Mouse (Mus musculus): Measurements from ENCODE around the gene Adamts16. TPM values are rescaled to one million over a fixed set of nuclear protein-coding genes. Genes with fewer than 3 reads are reported as not detected.

Adamts16 gene
- total RNA-seq, 4 experiments from 2014 or later: 0.09 to 0.43 (median 0.12) TPM; not detected in 1

- no peak for DNase-seq
Measured at GRCm38 (mm10) chr13:70832593-70833138, 8.9 kb downstream of the Adamts16 start.

GRCm38 (mm10) chr13:70831041-70831440, 10.6 kb downstream of the Adamts16 start:
- no peak for DNase-seq

GRCm38 (mm10) chr13:70827507-70827906, 14.1 kb downstream of the Adamts16 start:
- no peak for DNase-seq

GRCm38 (mm10) chr13:70825265-70825664, 16.3 kb downstream of the Adamts16 start:
- DNase-seq: no peak

GRCm38 (mm10) chr13:70823757-70824156, 17.9 kb downstream of the Adamts16 start:
- DNase-seq: no peak

- no peak for DNase-seq
Measured at GRCm38 (mm10) chr13:70818982-70819381, 22.6 kb downstream of the Adamts16 start.

- no peak for DNase-seq
Measured at GRCm38 (mm10) chr13:70814423-70814822, 27.2 kb downstream of the Adamts16 start.

- DNase-seq: no peak
Measured at GRCm38 (mm10) chr13:70805506-70805905, 36.1 kb downstream of the Adamts16 start.

- DNase-seq: no peak
Measured at GRCm38 (mm10) chr13:70802849-70803248, 38.8 kb downstream of the Adamts16 start.

GRCm38 (mm10) chr13:70799322-70799721, 42.3 kb downstream of the Adamts16 start:
- DNase-seq: no peak

- no peak for DNase-seq
Measured at GRCm38 (mm10) chr13:70798396-70798795, 43.2 kb downstream of the Adamts16 start.

- DNase-seq: no peak
Measured at GRCm38 (mm10) chr13:70794074-70794572, 47.5 kb downstream of the Adamts16 start.

GRCm38 (mm10) chr13:70793660-70794059, 48.0 kb downstream of the Adamts16 start:
- DNase-seq: no peak

- DNase-seq: no peak
Measured at GRCm38 (mm10) chr13:70792950-70793349, 48.7 kb downstream of the Adamts16 start.

GRCm38 (mm10) chr13:70789806-70790205, 51.8 kb downstream of the Adamts16 start:
- DNase-seq: no peak

- peak; percentile 83 for DNase-seq
Measured at GRCm38 (mm10) chr13:70789022-70789421, 52.6 kb downstream of the Adamts16 start.

- no peak for DNase-seq
Measured at GRCm38 (mm10) chr13:70785078-70785477, 56.5 kb downstream of the Adamts16 start.

- no peak for DNase-seq
Measured at GRCm38 (mm10) chr13:70784126-70784525, 57.5 kb downstream of the Adamts16 start.

- DNase-seq: no peak
Measured at GRCm38 (mm10) chr13:70779781-70780180, 61.8 kb downstream of the Adamts16 start.

GRCm38 (mm10) chr13:70778872-70779554, 62.6 kb downstream of the Adamts16 start:
- no peak for DNase-seq

GRCm38 (mm10) chr13:70771100-70771499, 70.5 kb downstream of the Adamts16 start:
- no peak for DNase-seq

- DNase-seq: no peak
Measured at GRCm38 (mm10) chr13:70769156-70769555, 72.5 kb downstream of the Adamts16 start.

GRCm38 (mm10) chr13:70767462-70767861, 74.1 kb downstream of the Adamts16 start:
- no peak for DNase-seq

- DNase-seq: no peak
Measured at GRCm38 (mm10) chr13:70764682-70765081, 76.9 kb downstream of the Adamts16 start.
